Mouse (Mus musculus) brown adipose tissue, adult 24 weeks (tissue): Measurements from ENCODE around the gene Trim16. TPM values are rescaled to one million over a fixed set of nuclear protein-coding genes. Genes with fewer than 3 reads are reported as not detected.
A peak's percentile ranks its signal among the peaks of the same experiment; 100 is the strongest.

Experiments
- H3K27ac ChIP-seq: fragments of 200-500 bp; replicated peaks from 2 replicates; pipeline ENCODE4 v1.5.1; 2012; ENCODE audit warnings: low read depth, mild to moderate bottlenecking, low read length
- H3K4me1 ChIP-seq: fragments of 200-500 bp; 2 replicates; pipeline ENCODE4 v1.6.1; 2012; ENCODE audit warnings: low read length, mixed read lengths; ENCODE audit not compliant: control insufficient read depth, insufficient read depth, insufficient read length
- H3K4me3 ChIP-seq: fragments of 200-500 bp; 2 replicates; pipeline ENCODE4 v1.5.1; 2012; ENCODE audit warnings: low read depth, mild to moderate bottlenecking, low read length, moderate library complexity; ENCODE audit not compliant: insufficient read depth
- polyA plus RNA-seq: library from polyadenylated mRNA; stranded (reverse); fragments of >200 nt; gene quantifications from 2 replicates; pipeline ENCODE4 v1.2.4, GENCODE M21; 2012; ENCODE audit not compliant: missing spikeins, insufficient read depth, insufficient read length

Gene Trim16
- polyA plus RNA-seq, 1 experiment = 12.2 TPM

DNA sequence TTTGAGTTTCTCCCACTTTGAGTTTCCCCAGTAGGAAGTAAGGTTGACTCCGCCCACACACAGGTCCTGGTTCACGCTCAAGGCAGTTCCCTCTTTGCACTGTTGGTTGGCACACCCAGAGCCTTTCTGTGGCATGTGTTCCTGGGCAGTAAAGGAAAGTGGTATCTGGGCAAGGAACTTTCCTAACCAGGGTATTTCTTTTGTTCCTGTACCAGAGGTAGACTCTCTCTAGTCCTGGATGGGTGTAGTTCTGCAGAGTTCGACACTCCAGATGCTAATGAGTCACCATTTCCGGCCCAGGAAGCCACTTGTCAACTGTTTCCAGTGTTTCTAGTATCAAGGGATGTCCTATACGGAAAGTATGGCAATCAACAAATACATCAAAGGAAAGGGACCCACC lies 1.9 kb downstream of the Trim16 start:
- Histone ChIP-seq H3K27ac (peak overlapping the region; percentile 67; the same call in 1 of the 2 replicates), H3K4me3 (peak overlapping the region; percentile 57)

DNA sequence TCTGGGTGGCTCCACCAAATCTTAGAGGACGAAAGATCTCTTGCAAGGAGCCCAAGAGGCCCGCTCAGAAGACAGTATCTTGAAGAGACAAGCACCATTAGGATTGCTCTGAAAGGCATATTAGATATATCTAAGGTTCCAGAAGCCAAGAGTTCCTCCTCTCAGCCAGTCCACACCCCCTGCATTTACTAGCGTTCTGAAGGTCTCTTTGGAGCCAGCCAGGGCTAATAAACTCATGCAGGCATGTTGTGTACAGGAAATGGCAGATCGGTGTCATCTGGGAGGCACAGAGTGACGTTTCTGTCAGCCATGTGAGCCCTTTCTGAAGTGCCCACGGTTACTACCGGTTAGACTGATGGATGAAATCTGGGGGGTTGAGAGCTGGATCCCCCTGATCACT lies 4.2 kb downstream of the Trim16 start:
- peaks cover 23% of the 10 kb centered on the region; the same call in 1 of the 2 replicates for H3K4me1 ChIP-seq
- peak overlapping the region; percentile 79; the same call in 1 of the 2 replicates for H3K27ac ChIP-seq
- H3K4me3 ChIP-seq = no peak overlapping the region

More for the DNA sequence above, 1.9 kb downstream of the Trim16 start:
- peaks cover 23% of the 10 kb centered on the region; the same call in 1 of the 2 replicates for H3K4me1 ChIP-seq

DNA sequence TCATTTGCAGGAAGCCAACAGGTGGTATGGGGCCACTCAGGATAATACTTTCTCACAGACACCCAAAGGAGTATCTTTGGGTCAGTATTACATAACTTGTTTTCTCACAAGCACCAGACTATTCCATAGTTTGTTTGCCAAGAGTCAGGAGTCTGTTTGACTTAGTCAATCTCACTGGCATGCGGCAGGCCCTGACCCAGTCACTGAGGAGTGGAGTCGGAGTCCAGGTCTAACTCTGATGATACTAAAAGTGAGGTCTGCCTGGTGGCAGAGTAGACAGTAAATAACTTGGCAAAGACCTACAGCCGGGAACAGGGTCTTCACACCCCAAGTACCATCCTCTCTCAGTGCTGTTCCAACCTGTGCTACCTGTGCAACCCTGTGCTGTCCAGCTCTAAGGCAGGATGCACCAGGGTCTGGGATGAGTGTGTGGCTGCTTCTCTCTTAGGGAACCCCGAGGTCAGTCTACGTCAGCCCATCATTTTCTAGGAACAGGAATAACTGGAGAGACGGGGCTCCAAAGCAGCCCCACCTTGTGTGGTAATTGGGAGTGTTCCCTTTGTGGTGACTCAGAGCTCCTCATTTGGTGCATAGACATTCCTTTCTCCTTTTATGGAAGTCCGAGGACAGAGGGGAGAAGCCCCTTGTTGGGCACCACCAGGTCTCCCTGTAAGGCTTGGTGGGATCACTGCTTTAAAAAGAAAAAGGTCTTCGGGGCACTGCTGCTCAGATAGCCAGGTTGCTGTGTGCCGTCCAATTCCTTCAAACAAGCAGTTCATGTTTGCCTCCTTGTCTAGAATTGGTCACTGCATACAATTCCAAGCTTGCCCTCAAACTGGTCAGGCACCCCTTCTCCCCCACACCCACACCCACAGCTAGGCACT lies 5.4 kb downstream of the Trim16 start:
- Histone ChIP-seq H3K4me3 (no peak overlapping the region; the same call in 1 of the 2 replicates), H3K4me1 (peaks cover 20% of the 10 kb centered on the region; the same call in 1 of the 2 replicates), H3K27ac (peak overlapping the region; percentile 93)

DNA sequence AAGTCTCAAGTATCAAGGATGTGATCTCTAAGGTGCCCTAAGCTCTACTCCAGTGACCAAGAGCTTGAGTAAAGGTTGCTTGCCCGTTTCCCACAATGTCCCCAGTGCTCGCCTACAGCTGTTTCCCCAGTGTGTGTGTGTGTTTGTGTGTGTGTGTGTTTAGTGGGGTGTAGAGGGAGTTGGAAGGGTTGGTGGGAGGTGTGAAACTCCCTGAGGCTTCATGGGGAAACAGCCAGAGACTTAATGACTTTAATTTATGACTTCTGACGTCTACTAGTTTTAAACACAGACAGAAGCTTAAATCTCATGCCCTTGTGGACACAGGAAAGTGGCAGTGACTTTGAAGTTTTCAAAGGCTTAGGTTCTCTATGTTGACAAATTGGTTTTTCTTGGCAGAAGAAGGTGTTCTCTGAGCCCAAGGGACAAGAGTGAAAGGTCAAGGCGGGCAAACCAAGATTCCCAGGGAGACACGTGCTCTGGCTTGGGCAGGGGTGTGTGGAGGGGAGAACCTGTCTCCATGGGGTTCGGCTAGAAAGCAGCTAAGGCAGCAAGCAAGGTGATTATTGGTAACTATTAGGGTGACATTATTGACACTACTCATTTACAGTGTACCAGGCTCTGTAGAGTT lies 6.2 kb downstream of the Trim16 start:
- H3K4me3 ChIP-seq = no peak overlapping the region
- peaks cover 20% of the 10 kb centered on the region; the same call in 1 of the 2 replicates for H3K4me1 ChIP-seq
- peak overlapping the region; percentile 93 for H3K27ac ChIP-seq

DNA sequence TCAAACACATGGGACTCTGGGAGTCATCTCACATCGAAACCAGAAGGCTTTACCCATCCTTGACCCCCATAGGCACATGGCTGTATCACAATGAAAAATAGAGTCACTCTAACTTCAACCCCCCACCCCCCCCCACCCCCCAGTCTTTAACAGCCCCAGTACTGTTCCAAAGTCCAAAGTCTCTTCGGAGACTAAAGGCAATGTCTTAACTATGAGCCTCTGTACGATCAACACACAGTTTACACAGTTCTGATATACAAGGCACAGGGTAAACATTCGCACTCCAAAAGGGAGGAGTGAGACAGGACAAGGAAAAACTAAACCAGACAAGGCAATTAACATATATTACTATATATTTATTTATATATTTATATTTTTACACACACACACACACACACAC lies 7.1 kb downstream of the Trim16 start:
- no peak overlapping the region for H3K4me3 ChIP-seq
- H3K27ac ChIP-seq = peak overlapping the region; percentile 27; the same call in 1 of the 2 replicates
- peaks cover 17% of the 10 kb centered on the region; the same call in 1 of the 2 replicates for H3K4me1 ChIP-seq

DNA sequence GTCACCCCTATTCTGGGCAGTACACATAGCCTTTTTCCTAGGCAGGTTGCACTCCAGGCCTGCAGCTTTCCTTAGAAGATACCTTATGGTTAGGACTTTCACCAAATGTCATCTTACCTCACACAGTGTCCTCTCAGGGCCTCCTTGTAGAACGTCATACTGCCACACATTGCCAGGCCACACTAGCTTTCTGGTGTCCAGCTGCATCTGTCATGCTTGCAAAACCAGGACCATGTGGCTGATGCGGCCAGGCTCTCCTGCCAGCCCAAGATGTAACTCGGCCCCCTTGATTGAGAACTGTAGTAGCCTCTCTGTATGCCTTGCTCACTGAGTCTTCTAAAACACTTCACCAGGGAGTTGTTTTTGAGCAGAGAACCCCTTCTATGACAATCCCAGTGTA lies 7.9 kb downstream of the Trim16 start:
- Histone ChIP-seq H3K27ac (no peak overlapping the region), H3K4me1 (peaks cover 14% of the 10 kb centered on the region; the same call in 1 of the 2 replicates), H3K4me3 (no peak overlapping the region)

DNA sequence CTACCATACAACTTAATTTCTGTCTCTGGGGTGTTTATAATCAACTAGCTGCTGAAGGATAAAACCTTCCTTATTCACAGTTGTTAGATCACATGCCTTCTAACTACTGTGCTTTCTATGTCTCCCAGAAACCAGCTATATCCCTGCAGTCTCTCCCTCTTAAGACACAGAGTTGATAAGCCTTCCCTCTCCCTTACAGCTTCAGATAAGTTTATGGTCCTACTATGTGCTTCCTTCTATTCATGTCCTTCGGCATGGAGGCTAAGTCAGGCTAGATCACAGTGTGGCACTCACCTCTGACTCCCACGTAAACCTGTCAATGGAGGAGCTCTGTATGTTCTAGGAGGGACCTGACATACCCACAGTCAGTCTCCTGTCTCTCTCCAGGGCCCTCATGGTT lies 10.4 kb downstream of the Trim16 start:
- H3K4me3 ChIP-seq = no peak overlapping the region

DNA sequence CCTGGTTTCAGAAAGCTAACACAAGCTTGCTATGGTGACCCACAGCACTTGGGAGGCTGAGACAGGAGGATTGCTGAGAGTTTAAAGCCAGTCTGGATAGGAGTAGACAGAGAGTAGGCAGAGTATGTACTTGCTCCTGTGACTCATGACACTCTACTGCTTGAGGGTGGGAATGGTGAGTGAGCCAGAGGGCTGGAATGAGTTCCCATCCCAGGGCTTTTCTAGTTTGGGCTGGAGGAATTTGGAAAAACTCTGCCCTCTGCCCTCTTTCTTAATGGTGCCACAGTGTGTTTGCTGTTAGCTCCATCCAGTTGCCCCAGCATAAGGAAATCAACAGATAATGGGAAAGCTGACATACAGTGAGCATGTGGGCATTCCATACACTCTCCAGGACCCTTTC lies 11.9 kb downstream of the Trim16 start:
- H3K27ac ChIP-seq = no peak overlapping the region
- H3K4me3 ChIP-seq = no peak overlapping the region
- H3K4me1 ChIP-seq = no peaks in the 10 kb centered on the region

More for the DNA sequence above, 10.4 kb downstream of the Trim16 start:
- peaks cover 5% of the 10 kb centered on the region; the same call in 1 of the 2 replicates for H3K4me1 ChIP-seq
- no peak overlapping the region for H3K27ac ChIP-seq

DNA sequence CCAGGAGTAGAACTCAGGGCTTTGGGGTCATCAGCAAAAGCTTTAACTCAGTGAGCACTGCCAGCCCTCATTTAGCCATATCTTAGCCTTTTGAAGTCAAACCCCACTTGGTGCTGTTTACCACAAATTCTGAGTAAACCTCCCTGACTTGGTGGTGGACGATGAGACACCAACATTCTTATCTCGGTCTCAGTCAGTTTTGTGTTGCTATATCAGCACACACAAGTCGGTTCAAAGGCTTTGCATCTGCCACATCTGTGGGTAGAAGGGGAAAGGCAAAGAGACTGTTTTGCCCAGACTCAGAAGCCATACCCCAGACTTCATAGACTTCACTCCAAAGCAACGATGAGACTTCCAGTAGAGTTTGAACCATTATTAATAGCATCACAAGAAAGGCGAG lies 24.5 kb downstream of the Trim16 start:
- H3K4me1 ChIP-seq = no peaks in the 10 kb centered on the region

DNA sequence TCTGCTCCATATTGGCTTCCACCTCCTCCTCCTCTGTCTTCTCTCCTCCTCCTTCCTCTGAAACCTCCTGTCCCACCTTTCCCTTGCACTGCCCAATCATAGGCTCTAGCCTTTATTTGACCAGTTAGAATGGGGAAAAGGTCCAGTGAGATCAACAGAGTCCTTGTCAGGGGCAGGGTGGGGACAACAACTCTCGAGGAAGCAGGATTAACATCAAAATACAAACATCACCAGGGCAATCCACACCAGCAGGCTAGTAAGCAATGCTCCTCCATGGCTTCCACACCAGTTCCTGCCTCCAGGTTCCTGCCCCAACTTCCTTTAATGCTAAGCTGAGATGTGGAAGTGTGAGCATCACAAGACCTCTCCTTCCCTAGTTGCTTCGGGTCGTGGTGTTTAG lies 25.7 kb downstream of the Trim16 start:
- H3K27ac ChIP-seq = no peak overlapping the region

More for the DNA sequence above, 24.5 kb downstream of the Trim16 start:
- Histone ChIP-seq H3K4me3 (no peak overlapping the region), H3K27ac (no peak overlapping the region)

DNA sequence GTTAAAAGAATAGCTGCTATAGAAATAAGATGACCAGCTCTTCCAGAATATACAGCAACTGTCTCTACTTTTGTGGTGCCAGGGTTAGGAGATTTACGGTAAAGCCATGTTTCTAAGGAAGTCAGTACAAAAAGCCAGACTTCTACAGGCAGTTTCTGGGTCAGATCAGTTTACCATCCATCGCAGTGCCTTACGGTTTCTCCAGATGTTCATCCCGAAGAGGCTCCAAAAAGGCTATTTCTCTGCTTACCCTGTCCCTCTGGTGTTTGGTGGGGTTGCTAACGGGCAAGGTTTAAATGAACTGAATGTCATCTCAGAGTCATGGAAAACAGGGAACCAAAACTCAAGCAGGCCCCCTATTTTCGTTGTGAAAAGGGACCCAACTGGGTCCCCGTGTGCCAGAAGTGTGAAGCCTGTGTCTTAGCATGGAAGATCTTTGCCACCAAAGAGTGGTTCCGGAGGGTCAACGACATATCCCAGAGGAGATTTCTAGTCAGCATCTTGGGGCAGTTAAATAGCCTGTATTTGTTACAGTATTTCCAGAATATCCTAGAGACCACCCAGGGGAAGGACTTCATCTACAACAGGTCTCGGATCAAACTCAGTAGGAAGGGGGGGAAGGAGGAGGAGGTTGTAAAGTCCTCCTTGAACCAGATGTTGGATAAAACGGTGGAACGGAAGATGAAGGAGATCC lies 27.1 kb downstream of the Trim16 start, which contains the start of gene Fbxw10:
Gene Fbxw10 (plus strand): TSS at position 109 of the 694 bp plus-strand sequence.
- Histone ChIP-seq H3K27ac (no peak within 1 kb of the TSS; the same call in 1 of the 2 replicates), H3K4me1 (no peaks in the 10 kb centered on the region), H3K4me3 (peak within 1 kb of the TSS; percentile 45)

More for the DNA sequence above, 25.7 kb downstream of the Trim16 start:
- no peak overlapping the region for H3K4me3 ChIP-seq
- no peaks in the 10 kb centered on the region for H3K4me1 ChIP-seq

DNA sequence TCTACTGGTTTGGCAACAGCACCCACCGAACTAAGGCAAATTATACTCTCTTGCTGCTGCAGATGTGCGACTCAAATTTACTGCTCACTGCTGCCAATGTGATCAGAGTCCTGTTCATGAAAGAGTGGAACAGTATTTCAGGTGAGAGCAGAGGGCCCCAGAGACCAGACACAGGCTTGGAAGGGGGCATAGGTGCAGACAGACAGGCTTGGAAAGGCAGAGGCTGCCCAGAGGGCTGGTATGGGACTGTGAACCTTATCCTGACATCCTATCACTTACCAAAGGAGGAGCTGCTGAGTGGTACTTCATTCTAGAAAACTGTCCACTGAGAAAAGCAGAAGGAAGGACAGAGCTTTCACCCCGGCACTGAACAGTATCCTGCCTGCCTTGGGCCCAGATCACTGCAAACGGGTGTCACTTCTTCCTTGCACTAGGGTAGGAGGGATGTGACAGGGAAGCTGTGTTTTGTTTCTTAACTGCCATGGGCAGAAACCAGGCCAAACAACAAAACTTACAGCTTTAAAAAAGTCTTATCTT lies 27.7 kb downstream of the Trim16 start:
- no peak overlapping the region for H3K27ac ChIP-seq
- H3K4me1 ChIP-seq = no peaks in the 10 kb centered on the region
- no peak overlapping the region for H3K4me3 ChIP-seq

DNA sequence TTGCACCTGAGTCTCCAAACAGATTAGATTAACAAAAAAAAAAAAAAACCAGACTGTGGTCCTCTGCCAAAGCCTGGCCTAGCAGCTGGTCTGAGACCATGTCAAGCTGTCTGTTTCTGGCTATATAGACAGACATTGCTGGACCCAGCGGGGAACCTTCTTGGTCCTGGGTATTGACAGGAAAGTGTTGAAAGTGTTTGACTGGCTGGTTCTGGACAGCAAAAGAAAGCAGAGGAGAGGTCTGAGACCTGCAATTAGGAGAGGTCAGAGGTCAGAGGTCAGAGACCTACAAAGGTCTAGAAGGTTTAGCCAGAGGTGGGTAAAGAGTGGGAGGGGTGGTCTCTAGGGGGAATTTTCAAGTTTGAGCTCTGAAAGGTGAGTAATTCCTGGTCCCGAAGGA lies 28.3 kb downstream of the Trim16 start:
- no peak overlapping the region for H3K27ac ChIP-seq
- no peak overlapping the region for H3K4me3 ChIP-seq
- no peaks in the 10 kb centered on the region for H3K4me1 ChIP-seq

DNA sequence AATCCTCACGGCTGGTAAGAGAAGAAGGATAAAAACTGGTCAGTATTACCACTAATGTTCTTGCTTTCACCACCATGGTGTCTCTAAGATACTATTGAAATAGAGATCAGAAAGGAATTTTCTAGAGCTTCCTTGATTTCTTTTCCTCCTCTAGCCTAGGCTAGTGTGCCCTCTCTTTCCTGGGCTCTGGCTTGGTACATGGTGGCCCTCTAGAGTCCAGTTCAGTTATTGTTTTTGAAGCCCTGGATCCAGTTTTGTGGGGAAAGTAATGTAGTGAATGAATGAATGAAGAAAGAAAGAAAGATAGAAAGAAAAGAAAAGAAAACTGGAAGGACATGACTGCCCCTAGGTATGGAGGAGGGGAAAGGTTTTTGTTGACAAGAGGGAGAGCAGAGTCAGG lies 31.2 kb downstream of the Trim16 start:
- H3K4me3 ChIP-seq = no peak overlapping the region
- no peak overlapping the region for H3K27ac ChIP-seq
- H3K4me1 ChIP-seq = no peaks in the 10 kb centered on the region

DNA sequence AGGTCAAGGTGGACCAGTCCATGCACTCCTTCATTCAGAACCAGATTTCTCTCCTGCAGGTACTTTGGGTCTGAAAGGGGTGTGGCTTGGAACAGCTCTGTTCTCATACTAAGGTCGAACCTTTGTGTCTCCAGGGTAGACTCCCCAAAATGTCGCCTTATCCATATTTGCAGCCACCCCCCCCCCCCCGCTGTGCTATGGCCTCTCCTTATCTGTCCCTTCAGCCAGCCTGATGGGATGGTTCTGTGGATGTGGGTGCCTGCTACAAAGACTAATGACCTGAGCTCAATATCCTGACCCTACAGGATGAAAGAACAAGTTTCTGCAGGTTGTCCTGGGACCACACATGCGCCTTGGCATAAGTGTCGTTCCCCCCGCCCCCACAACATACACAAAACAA lies 33.3 kb downstream of the Trim16 start:
- no peak overlapping the region for H3K4me3 ChIP-seq
- H3K27ac ChIP-seq = no peak overlapping the region
- H3K4me1 ChIP-seq = no peaks in the 10 kb centered on the region
